Comparison of ENCODE assay signal across 10 mouse cellular contexts in genomic region chr15:96743257-96743656, GRCm38 (mm10). TPM values are rescaled to one million over a fixed set of nuclear protein-coding genes. Genes with fewer than 3 reads are reported as not detected.
DNase-seq lines count a peak whose midpoint lies in the region; ATAC-seq and TF ChIP-seq lines count a peak whose summit lies in the region.
"Had no signal": no experiment of that assay in that cellular context is flagged by ENCODE, and none has a peak within 500 bp of the region (broad histone marks: within the 10 kb centered on the region; RNA-seq: fewer than 3 reads in every experiment).

No protein-coding gene starts in this region.

- no peak for TF ChIP-seq CTCF in bone marrow macrophage, adult 2 months (IDR thresholded peaks at IDR 0.05; ENCODE audit: low read depth, low read length)
- TF ChIP-seq CTCF in liver, adult 2 months (IDR thresholded peaks at IDR 0.05; ENCODE audit: low read depth, low read length) = no peak

- TF ChIP-seq POLR2A in bone marrow macrophage, adult 2 months (IDR thresholded peaks at IDR 0.05; ENCODE audit: borderline replicate concordance, low read depth, low read length) = no peak
- no peak for TF ChIP-seq POLR2A in liver, adult 2 months (IDR thresholded peaks at IDR 0.05; ENCODE audit: extremely low read depth, insufficient read depth, low read length)

- peaks cover 19% of the 10 kb centered on the region for H3K4me1 ChIP-seq in bone marrow macrophage, adult 2 months (ENCODE audit: control insufficient read depth, insufficient read depth, low read length)
- H3K4me1 ChIP-seq in liver, adult 2 months (ENCODE audit: control insufficient read depth, insufficient read depth, low read length) = peaks cover 7% of the 10 kb centered on the region; the same call in 1 of the 2 replicates

- H3K79me2 ChIP-seq in liver, adult 2 months (ENCODE audit: control insufficient read depth, insufficient read depth, low read length) = no peaks in the 10 kb centered on the region

- peak; percentile 84 for ATAC-seq in megakaryocyte, adult 5-6 weeks (ENCODE audit: poor library complexity, severe bottlenecking)
- ATAC-seq in activated CD4-positive, CD25-positive, alpha-beta regulatory T cell, adult 4 months = no peak

- H3K9ac ChIP-seq in liver, adult 2 months (ENCODE audit: low read depth, low read length) = peak overlapping the region; percentile 24; the same call in 1 of the 2 replicates
- H3K9ac ChIP-seq: embryonic facial prominence, embryonic 13.5 days; hindbrain, embryonic 14.5 days had no signal

- DNase-seq in adrenal gland, postnatal 14 days = peak; percentile 34
- DNase-seq in adrenal gland, adult 18-20 months (ENCODE audit: low spot score in 2 of 2) = no peak
- peak; percentile 99 for DNase-seq in liver, adult 2 months (ENCODE audit: extremely low read depth, low read depth, low spot score)
- DNase-seq in natural killer cell, adult 2 months (ENCODE audit: low spot score in 2 of 2) = no peak
- no peak for DNase-seq in embryo, embryonic 9.5 days (ENCODE audit: extremely low spot score)

- H3K36me3 ChIP-seq in liver, adult 2 months (ENCODE audit: control insufficient read depth, insufficient read depth, low read length) = no peaks in the 10 kb centered on the region
- H3K36me3 ChIP-seq: embryonic facial prominence, embryonic 13.5 days had no signal

- H3K27ac ChIP-seq in bone marrow macrophage, adult 2 months (ENCODE audit: insufficient read depth, low read depth, low read length) = peak overlapping the region; percentile 23
- H3K27ac ChIP-seq in liver, adult 2 months (replicated peaks; ENCODE audit: insufficient read depth, low read depth, low read length) = peak overlapping the region; percentile 87
- H3K27ac ChIP-seq: embryonic facial prominence, embryonic 13.5 days; hindbrain, embryonic 14.5 days had no signal

- H3K27me3 ChIP-seq in liver, adult 2 months (ENCODE audit: control insufficient read depth, insufficient read depth, low read length) = no peaks in the 10 kb centered on the region
- H3K27me3 ChIP-seq: embryonic facial prominence, embryonic 13.5 days had no signal

- no peak overlapping the region for H3K4me3 ChIP-seq in bone marrow macrophage, adult 2 months (ENCODE audit: insufficient read depth, low read length)
- H3K4me3 ChIP-seq in liver, adult 2 months (ENCODE audit: insufficient read depth, low read depth, low read length) = no peak overlapping the region
- H3K4me3 ChIP-seq: embryonic facial prominence, embryonic 13.5 days had no signal

- 19% methylated on average over 6 of the region's 6 CpGs for WGBS in liver, adult 2 months

RNA-seq across cellular contexts. Expression of gene Slc38a2, which starts 43.7 kb away (rescaled TPM):
- 145 and 167 TPM in 2 replicates for total RNA-seq in adrenal gland, postnatal 14 days (2021)
- total RNA-seq in adrenal gland, adult 18-20 months (2021) = 100 to 1,000 TPM; 103 to 210 TPM
- 80.7 and 83.9 TPM in 2 replicates for polyA plus RNA-seq in bone marrow macrophage, adult 2 months (2012; ENCODE audit: insufficient read depth, insufficient read length, missing spikeins)
- total RNA-seq in liver, adult 2 months (2014; rRNA removed) = 73.9 and 85.1 TPM in 2 replicates
- 22.1 and 22.5 TPM in 2 replicates for polyA plus RNA-seq in liver, adult 2 months (2012; rRNA removed)
- 125 and 137 TPM in 2 replicates for total RNA-seq in megakaryocyte, adult 5-6 weeks (2015)
- 63.8 and 68.3 TPM in 2 replicates for total RNA-seq in megakaryocyte, adult 5-6 weeks (2017)
- 10 to 100 TPM; 36.1 to 47.0 TPM for polyA plus RNA-seq in activated CD4-positive, CD25-positive, alpha-beta regulatory T cell, adult 4 months (2017; shearing (Covaris generic))

Comparison
In these comparisons a context has a peak if more than half of its experiments do, and no peak if none do; other contexts are left out.
1. DNase-seq: peak in adrenal gland, postnatal 14 days (single experiment) and liver, adult 2 months (single experiment); none in adrenal gland, adult 18-20 months (0 of 2), natural killer cell, adult 2 months (0 of 2) and embryo, embryonic 9.5 days (single experiment).